Mouse (Mus musculus) liver, embryonic 15.5 days (tissue): Measurements from ENCODE around the gene Nuak1. TPM values are rescaled to one million over a fixed set of nuclear protein-coding genes. Genes with fewer than 3 reads are reported as not detected.

ENCODE experiments used
- ATAC-seq: fragments of 200-750 bp; cut with Nextera tagmentation; 2 replicates; pipeline ENCODE4 v1.8.0; 2017; ENCODE audit warnings: moderate number of reproducible peaks, mild to moderate bottlenecking, moderate library complexity; ENCODE audit not compliant: insufficient read depth
- H3K27ac ChIP-seq: fragments of 300-500 bp; sonication (generic); replicated peaks from 2 replicates; pipeline ENCODE4 v1.5.1; 2015; ENCODE audit warnings: mild to moderate bottlenecking, inconsistent platforms
- H3K27me3 ChIP-seq: fragments of 300-500 bp; sonication (generic); 2 replicates; pipeline ENCODE4 v1.6.1; 2015; ENCODE audit warnings: mild to moderate bottlenecking, inconsistent platforms
- H3K36me3 ChIP-seq: fragments of 300-500 bp; sonication (generic); replicated peaks from 2 replicates; pipeline ENCODE4 v1.6.1; 2015; ENCODE audit warnings: moderate library complexity, mild to moderate bottlenecking, inconsistent platforms
- H3K4me1 ChIP-seq: fragments of 300-500 bp; sonication (generic); replicated peaks from 2 replicates; pipeline ENCODE4 v1.6.1; 2015; ENCODE audit warnings: inconsistent platforms
- H3K4me2 ChIP-seq: fragments of 300-500 bp; sonication (generic); 2 replicates; pipeline ENCODE4 v1.6.1; 2015; ENCODE audit warnings: moderate library complexity, mild to moderate bottlenecking, inconsistent platforms
- H3K4me3 ChIP-seq: fragments of 300-500 bp; sonication (generic); replicated peaks from 2 replicates; pipeline ENCODE4 v1.5.1; 2015; ENCODE audit warnings: mild to moderate bottlenecking, inconsistent platforms
- H3K9ac ChIP-seq: fragments of 300-500 bp; sonication (generic); 2 replicates; pipeline ENCODE4 v1.6.1; 2015; ENCODE audit warnings: moderate library complexity, mild to moderate bottlenecking, inconsistent platforms
- H3K9me3 ChIP-seq: fragments of 300-500 bp; sonication (generic); replicated peaks from 2 replicates; pipeline ENCODE4 v1.6.1; 2016; ENCODE audit warnings: inconsistent platforms
- WGBS: fragments of 180-500 bp; shearing (Covaris S2); methylation state at CpG from one replicate; pipeline ENCODE4 v1.1.7; 2015; ENCODE audit warnings: mixed read lengths; ENCODE audit not compliant: insufficient replicate concordance; 5-methylcytosine and 5-hydroxymethylcytosine counted together
- polyA plus RNA-seq: library from polyadenylated mRNA; unstranded; fragments of >200 nt; fragmentation: Nextera tagmentation; extraction: Ambion mirVana; gene quantifications from 2 replicates; pipeline ENCODE4 v1.2.1, GENCODE M21; 2015

The Nuak1 gene
- polyA plus RNA-seq, 1 experiment from 2014 or later, result 0.13 TPM

DNA sequence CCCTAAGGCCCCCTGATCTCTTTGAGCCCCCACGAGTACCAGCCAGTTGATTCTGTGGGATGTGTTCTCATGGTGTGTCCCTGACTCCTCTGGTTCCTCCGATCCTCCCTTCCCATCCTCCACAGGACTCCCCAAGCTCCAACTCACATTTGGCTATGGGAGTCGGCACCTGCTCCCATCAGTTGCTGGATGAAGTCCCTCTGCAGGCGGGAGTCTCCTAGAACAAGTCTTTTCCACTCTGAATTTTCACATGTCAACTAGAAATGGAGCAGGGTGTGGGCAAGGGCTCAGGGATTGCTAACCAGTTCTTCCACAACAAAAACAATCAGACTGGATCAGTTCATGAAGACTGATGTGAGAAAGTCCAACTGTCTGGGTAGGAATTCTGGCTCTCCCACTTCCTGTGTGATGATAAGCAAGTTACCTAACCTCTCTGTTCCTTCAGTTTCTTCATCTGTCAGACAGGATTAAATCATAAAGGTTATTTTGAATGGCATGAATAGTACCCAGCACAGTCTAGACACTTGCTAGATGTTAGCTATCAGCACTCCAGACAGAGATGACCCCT is 36.7 kb upstream of the Nuak1 start:
- H3K4me3 ChIP-seq, result no peak overlapping the region
- no peak overlapping the region for H3K9ac ChIP-seq
- no peaks in the 10 kb centered on the region for H3K9me3 ChIP-seq
- WGBS, result 49% methylated on average over 4 of the region's 4 CpGs
- H3K4me2 ChIP-seq, result no peak overlapping the region
- no peak overlapping the region for H3K27ac ChIP-seq
- no peak for ATAC-seq
- peaks cover 11% of the 10 kb centered on the region; the same call in 1 of the 2 replicates for H3K4me1 ChIP-seq
- no peaks in the 10 kb centered on the region for H3K27me3 ChIP-seq
- no peaks in the 10 kb centered on the region for H3K36me3 ChIP-seq

DNA sequence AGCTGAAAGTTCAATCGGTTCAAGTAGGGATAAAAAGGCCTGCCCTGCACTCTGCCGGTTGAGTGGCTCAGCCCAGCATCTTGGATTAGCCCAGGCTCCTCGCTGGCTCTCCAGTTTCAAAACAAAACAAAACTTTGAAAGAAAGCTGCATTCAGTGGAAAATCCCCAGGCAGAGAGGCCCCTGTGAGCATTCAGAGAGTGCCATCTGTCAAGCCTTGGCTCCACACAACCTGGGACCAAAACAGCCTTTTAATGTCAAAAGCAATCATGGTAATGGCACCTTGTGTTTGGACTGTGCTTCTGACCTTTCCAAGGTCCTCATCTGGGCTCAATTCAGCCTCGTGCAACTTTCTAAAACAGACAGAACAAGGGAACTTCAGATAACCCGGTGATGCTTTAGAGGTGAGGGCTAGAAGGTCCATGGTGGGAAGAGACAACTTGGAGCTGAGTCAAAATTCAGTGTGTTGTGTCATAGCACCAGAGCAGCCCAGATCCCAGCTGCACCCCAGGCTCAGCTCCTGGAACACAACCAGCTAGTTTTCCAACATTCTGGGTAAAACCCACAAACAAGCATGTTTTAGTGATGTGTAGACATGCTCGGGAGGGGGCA is 27.3 kb upstream of the Nuak1 start:
- Histone ChIP-seq H3K4me3 (no peak overlapping the region), H3K9me3 (no peaks in the 10 kb centered on the region), H3K4me2 (no peak overlapping the region), H3K36me3 (no peaks in the 10 kb centered on the region), H3K27ac (no peak overlapping the region), H3K4me1 (no peaks in the 10 kb centered on the region), H3K27me3 (no peaks in the 10 kb centered on the region), H3K9ac (no peak overlapping the region)
- no peak for ATAC-seq
- WGBS, result 48% methylated on average over 6 of the region's 6 CpGs

GRCm38 (mm10) chr10:84465511-84465910 is 25.1 kb upstream of the Nuak1 start:
- H3K9me3 ChIP-seq, result no peaks in the 10 kb centered on the region
- H3K4me1 ChIP-seq, result no peaks in the 10 kb centered on the region
- H3K27ac ChIP-seq, result no peak overlapping the region
- no peak overlapping the region for H3K4me3 ChIP-seq
- H3K9ac ChIP-seq, result no peak overlapping the region
- ATAC-seq, result no peak
- no peak overlapping the region for H3K4me2 ChIP-seq
- no peaks in the 10 kb centered on the region for H3K36me3 ChIP-seq
- 54% methylated on average over 4 of the region's 4 CpGs for WGBS
- H3K27me3 ChIP-seq, result no peaks in the 10 kb centered on the region

- Histone ChIP-seq H3K4me1 (no peaks in the 10 kb centered on the region), H3K9me3 (no peaks in the 10 kb centered on the region), H3K4me2 (no peak overlapping the region), H3K4me3 (no peak overlapping the region), H3K27me3 (no peaks in the 10 kb centered on the region), H3K9ac (no peak overlapping the region), H3K27ac (no peak overlapping the region), H3K36me3 (no peaks in the 10 kb centered on the region)
- 46% methylated on average over 8 of the region's 8 CpGs for WGBS
- 0 out of 2 replicates have a peak, but pooled peaks have one; percentile 40 for ATAC-seq
Observed at GRCm38 (mm10) chr10:84460420-84461101, 20.2 kb upstream of the Nuak1 start.

DNA sequence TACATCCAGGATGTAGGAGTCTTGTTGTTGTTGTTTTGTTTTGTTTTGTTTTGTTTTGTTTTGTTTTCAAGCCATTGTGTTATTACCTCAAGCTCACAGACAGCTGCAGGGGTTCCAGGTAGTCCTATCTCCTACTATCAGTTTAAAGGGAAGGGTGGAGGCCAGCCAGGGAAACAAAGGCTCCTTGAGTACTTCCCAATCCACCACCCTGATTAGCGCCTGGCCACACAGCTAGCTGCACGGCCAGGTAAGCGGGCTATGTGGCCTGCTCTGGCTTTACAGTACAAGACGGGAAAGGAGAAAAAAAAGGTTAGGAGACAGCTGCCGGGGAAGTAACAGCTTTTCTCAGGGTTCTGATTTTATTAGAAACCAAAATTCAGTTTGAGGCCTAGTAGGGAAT is 17.7 kb upstream of the Nuak1 start:
- H3K27ac ChIP-seq, result no peak overlapping the region
- no peak for ATAC-seq
- no peaks in the 10 kb centered on the region for H3K4me1 ChIP-seq
- no peak overlapping the region for H3K4me3 ChIP-seq
- H3K36me3 ChIP-seq, result no peaks in the 10 kb centered on the region
- no peak overlapping the region for H3K9ac ChIP-seq
- no peak overlapping the region for H3K4me2 ChIP-seq
- no peaks in the 10 kb centered on the region for H3K27me3 ChIP-seq
- H3K9me3 ChIP-seq, result no peaks in the 10 kb centered on the region
- whole genome bisulfite sequencing, result 67% methylated on average over 5 of the region's 5 CpGs

DNA sequence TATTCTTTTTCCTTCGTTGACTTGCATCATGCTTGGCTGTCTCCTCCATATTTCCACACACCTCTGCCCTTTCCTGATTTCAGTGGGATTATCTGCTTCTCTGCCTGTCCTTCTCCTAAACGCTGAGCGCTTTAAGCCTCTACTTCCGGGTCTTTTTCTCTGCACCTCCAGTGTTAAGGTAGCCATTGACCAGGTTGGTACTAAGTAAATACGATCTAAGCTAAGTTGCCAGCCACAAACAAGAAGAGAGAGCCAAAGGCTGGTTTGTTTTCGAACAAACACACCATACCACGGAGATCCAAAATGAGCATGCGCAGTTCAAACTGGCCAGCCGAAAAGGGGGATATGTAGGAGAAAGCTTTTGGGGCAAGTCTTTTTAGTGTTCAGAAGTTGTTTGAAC is 17.1 kb upstream of the Nuak1 start:
- Histone ChIP-seq H3K36me3 (no peaks in the 10 kb centered on the region), H3K4me1 (no peaks in the 10 kb centered on the region), H3K4me3 (no peak overlapping the region), H3K4me2 (no peak overlapping the region), H3K27me3 (no peaks in the 10 kb centered on the region), H3K9me3 (no peaks in the 10 kb centered on the region), H3K9ac (no peak overlapping the region), H3K27ac (no peak overlapping the region)
- no peak for ATAC-seq
- 59% methylated on average over 9 of the region's 9 CpGs for WGBS

DNA sequence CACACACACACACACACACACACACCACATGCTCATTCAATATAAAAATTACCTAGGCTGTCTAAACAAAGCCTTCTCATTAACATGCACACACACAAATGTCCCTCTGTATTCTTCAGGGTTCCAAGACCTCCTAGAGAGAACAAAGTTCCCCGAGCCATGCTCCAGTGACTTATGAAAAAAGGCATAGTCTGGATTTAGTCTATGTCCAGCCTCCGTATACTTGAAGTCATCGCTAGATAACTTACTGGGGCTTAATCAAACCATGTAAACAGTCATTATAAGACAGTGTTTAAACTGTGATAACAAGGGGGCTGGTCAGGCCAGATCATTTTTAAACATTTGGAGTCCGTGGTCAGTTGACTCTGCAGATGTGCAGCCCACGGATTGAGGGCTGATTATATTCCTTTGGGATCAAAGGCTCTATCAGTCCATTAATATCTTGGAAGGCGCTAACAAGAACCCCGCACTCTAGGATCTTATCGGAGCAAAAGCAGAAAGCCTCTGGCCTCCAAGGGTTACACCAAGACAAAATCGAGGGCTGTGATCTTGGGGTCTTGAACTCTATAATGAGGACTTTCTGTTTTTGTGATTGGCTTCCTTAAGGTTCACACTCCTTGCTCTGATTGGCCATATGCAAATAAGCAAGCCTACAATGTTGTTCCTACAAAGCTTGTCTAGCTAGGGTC is 16.4 kb upstream of the Nuak1 start:
- Histone ChIP-seq H3K4me2 (no peak overlapping the region), H3K4me1 (no peaks in the 10 kb centered on the region), H3K27me3 (no peaks in the 10 kb centered on the region), H3K9ac (no peak overlapping the region), H3K36me3 (no peaks in the 10 kb centered on the region), H3K4me3 (no peak overlapping the region), H3K27ac (no peak overlapping the region), H3K9me3 (no peaks in the 10 kb centered on the region)
- WGBS, result 55% methylated on average over 9 of the region's 9 CpGs
- ATAC-seq, result no peak

DNA sequence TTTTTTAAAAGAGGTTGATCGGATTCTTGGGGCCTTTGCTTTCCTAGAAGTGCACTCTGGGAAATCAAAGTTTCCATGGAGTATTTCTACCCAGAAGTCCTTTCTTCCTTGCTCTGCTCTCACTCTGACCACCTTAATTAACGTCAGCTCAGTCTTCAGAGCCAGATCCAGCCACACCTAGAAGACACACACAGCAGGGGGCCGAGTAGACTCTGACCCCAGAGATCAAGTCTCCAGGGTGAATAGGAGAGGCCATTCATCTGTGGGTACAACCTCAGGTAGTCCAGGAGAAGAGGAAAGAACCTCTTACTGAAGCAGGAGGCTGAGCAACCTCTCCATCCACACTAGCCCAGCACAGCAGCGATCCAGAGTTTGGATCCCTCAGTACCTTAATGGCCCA is 11.5 kb upstream of the Nuak1 start:
- H3K4me1 ChIP-seq, result no peaks in the 10 kb centered on the region
- no peak overlapping the region for H3K27ac ChIP-seq
- no peaks in the 10 kb centered on the region for H3K36me3 ChIP-seq
- no peak overlapping the region for H3K4me2 ChIP-seq
- no peak for ATAC-seq
- no peaks in the 10 kb centered on the region for H3K9me3 ChIP-seq
- no peaks in the 10 kb centered on the region for H3K27me3 ChIP-seq
- no peak overlapping the region for H3K9ac ChIP-seq
- WGBS, result 50% methylated on average over 4 of the region's 4 CpGs
- no peak overlapping the region for H3K4me3 ChIP-seq

DNA sequence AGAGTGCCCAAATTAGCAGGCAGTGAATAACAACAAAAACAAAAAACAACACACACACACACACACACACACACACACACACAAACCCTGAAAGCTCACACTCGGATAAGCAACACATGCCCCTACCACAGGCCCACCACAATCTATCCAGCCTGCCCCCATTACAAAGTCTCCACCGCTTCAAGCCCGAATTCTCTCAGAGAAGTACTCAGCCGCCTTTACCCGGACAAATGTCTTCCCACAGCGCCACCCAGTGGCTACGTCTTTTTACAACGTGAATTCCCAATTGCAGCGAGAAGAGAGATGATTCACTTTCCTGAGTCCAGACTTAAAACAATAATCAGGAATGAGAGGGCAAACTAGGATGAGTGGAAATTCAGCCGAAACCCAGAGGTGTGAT is 10.3 kb upstream of the Nuak1 start:
- ATAC-seq, result no peak
- 5% methylated on average over 10 of the region's 10 CpGs for WGBS

DNA sequence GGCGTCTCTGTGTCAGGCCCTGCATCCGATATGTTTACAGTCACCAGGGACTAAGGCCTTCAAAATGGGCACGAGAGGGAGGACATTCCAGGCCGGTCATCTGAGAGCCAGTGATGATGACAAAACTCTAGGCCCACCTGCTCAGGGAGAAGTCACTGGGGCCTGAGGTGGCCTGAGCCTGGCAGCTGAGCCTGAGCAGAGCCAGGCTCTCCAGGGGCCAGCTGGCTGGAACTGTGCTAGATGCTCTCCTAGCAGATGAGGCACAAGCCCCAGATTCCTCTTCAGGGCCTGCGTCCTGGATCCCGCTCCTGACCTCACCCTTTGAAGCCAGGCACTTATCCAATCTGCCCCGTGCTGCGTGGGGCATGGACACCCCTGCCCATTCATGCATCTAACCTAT is 9.3 kb upstream of the Nuak1 start:
- Histone ChIP-seq H3K4me3 (no peak overlapping the region), H3K27me3 (no peaks in the 10 kb centered on the region), H3K27ac (no peak overlapping the region), H3K36me3 (no peaks in the 10 kb centered on the region), H3K9me3 (no peaks in the 10 kb centered on the region), H3K4me1 (no peaks in the 10 kb centered on the region), H3K4me2 (no peak overlapping the region), H3K9ac (no peak overlapping the region)
- 63% methylated on average over 8 of the region's 8 CpGs for WGBS
- ATAC-seq, result no peak

More for the DNA sequence above, 10.3 kb upstream of the Nuak1 start:
- Histone ChIP-seq H3K4me1 (no peaks in the 10 kb centered on the region), H3K9ac (no peak overlapping the region), H3K36me3 (no peaks in the 10 kb centered on the region), H3K4me3 (no peak overlapping the region), H3K4me2 (no peak overlapping the region), H3K27ac (no peak overlapping the region), H3K9me3 (no peaks in the 10 kb centered on the region), H3K27me3 (no peaks in the 10 kb centered on the region)

DNA sequence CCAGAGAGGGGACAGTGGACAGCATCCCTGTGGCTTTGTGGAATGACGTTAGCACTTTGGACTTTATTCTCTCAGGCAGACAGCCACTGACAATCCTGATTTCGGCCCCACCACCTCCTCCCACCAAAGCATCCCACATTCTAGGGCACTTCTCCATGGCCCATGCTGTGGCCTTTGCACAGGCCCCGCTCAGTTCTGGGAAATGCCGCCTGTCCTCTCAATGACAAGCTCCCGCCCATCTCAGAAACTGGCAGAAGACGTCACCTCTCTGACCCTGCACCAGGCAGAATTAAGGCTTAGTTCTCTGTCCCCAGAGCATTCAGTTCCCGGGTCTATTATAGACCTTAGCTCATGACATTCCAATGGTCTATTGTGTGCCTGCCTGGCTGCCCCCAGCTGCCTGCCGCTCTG is 7.0 kb upstream of the Nuak1 start:
- Histone ChIP-seq H3K36me3 (no peaks in the 10 kb centered on the region), H3K27me3 (peaks cover 14% of the 10 kb centered on the region), H3K9me3 (no peaks in the 10 kb centered on the region), H3K9ac (no peak overlapping the region), H3K27ac (no peak overlapping the region), H3K4me2 (no peak overlapping the region), H3K4me3 (no peak overlapping the region), H3K4me1 (no peaks in the 10 kb centered on the region)
- no peak for ATAC-seq
- WGBS, result 46% methylated on average over 8 of the region's 8 CpGs
